Mouse (Mus musculus) kidney, embryonic 16.5 days (tissue): ENCODE data around the gene Arr3. TPM values are rescaled to one million over a fixed set of nuclear protein-coding genes. Genes with fewer than 3 reads are reported as not detected.

Experiments used
- ATAC-seq: fragments of 200-750 bp; cut with Nextera tagmentation; 2 replicates; pipeline ENCODE4 v1.8.0; 2017; ENCODE audit warnings: moderate TSS enrichment; ENCODE audit not compliant: low FRiP score, low TSS enrichment
- H3K27ac ChIP-seq: fragments of 300-500 bp; sonication (generic); 2 replicates; pipeline ENCODE4 v1.5.1; 2014; ENCODE audit warnings: low read length
- H3K27me3 ChIP-seq: fragments of 300-500 bp; sonication (generic); 2 replicates; pipeline ENCODE4 v1.6.1; 2014; ENCODE audit warnings: low read length, control low read depth, mixed read lengths; ENCODE audit not compliant: insufficient read depth
- H3K36me3 ChIP-seq: fragments of 300-500 bp; sonication (generic); 2 replicates; pipeline ENCODE4 v1.6.1; 2014; ENCODE audit warnings: low read length, control low read depth, mixed read lengths; ENCODE audit not compliant: insufficient read depth
- H3K4me1 ChIP-seq: fragments of 300-500 bp; sonication (generic); 2 replicates; pipeline ENCODE4 v1.6.1; 2014; ENCODE audit warnings: low read length, control low read depth, mixed read lengths; ENCODE audit not compliant: insufficient read depth
- H3K4me2 ChIP-seq: fragments of 300-500 bp; sonication (generic); replicated peaks from 2 replicates; pipeline ENCODE4 v1.6.1; 2014; ENCODE audit warnings: low read depth, low read length
- H3K4me3 ChIP-seq: fragments of 300-500 bp; sonication (generic); 2 replicates; pipeline ENCODE4 v1.5.1; 2014; ENCODE audit warnings: mild to moderate bottlenecking, low read length
- H3K9ac ChIP-seq: fragments of 300-500 bp; sonication (generic); replicated peaks from 2 replicates; pipeline ENCODE4 v1.6.1; 2014; ENCODE audit warnings: low read length
- H3K9me3 ChIP-seq: fragments of 300-500 bp; sonication (generic); 2 replicates; pipeline ENCODE4 v1.6.1; 2016; ENCODE audit warnings: low read length, control low read depth
- WGBS: fragments of 180-500 bp; shearing (Covaris S2); extraction: QIAGEN DNeasy Blood & Tissue Kit; methylation state at CpG from one replicate; pipeline ENCODE4 v1.1.7; 2014; 5-methylcytosine and 5-hydroxymethylcytosine counted together
- polyA plus RNA-seq: library from polyadenylated mRNA; unstranded; fragments of >200 nt; fragmentation: Nextera tagmentation; extraction: Ambion mirVana; gene quantifications from 2 replicates; pipeline ENCODE4 v1.2.1, GENCODE M21; 2015

Arr3 gene
- polyA plus RNA-seq, 1 experiment from 2014 or later = not detected

- Histone ChIP-seq H3K27me3 (peaks cover 3% of the 10 kb centered on the region; the same call in 1 of the 2 replicates), H3K36me3 (peaks cover 10% of the 10 kb centered on the region; the same call in 1 of the 2 replicates), H3K9ac (peak overlapping the region; percentile 69), H3K4me3 (peak overlapping the region; percentile 65), H3K9me3 (no peaks in the 10 kb centered on the region), H3K4me2 (peak overlapping the region; percentile 52), H3K27ac (no peak overlapping the region), H3K4me1 (no peaks in the 10 kb centered on the region)
- ATAC-seq = no peak
- 38% methylated on average over 7 of the region's 7 CpGs for WGBS
These were observed 19.8 kb downstream of the Arr3 start for GRCm38 (mm10) chrX:100625146-100625545.

- peak within 1 kb of the TSS; percentile 69 for H3K27ac ChIP-seq
- WGBS = 34% methylated on average over 3 of the region's 3 CpGs
- no peak for ATAC-seq
- H3K27me3 ChIP-seq = peaks cover 3% of the 10 kb centered on the region; the same call in 1 of the 2 replicates
- peak within 1 kb of the TSS; percentile 65 for H3K4me3 ChIP-seq
- H3K9me3 ChIP-seq = no peaks in the 10 kb centered on the region
- H3K4me1 ChIP-seq = no peaks in the 10 kb centered on the region
- peak within 1 kb of the TSS; percentile 69 for H3K9ac ChIP-seq
- H3K36me3 ChIP-seq = peaks cover 10% of the 10 kb centered on the region; the same call in 1 of the 2 replicates
- peak within 1 kb of the TSS; percentile 56 for H3K4me2 ChIP-seq
These were observed 20.2 kb downstream of the Arr3 start, which contains the start of gene Kif4 for GRCm38 (mm10) chrX:100625546-100625801. Gene Kif4, plus strand, starts transcription at chrX:100625737.

DNA sequence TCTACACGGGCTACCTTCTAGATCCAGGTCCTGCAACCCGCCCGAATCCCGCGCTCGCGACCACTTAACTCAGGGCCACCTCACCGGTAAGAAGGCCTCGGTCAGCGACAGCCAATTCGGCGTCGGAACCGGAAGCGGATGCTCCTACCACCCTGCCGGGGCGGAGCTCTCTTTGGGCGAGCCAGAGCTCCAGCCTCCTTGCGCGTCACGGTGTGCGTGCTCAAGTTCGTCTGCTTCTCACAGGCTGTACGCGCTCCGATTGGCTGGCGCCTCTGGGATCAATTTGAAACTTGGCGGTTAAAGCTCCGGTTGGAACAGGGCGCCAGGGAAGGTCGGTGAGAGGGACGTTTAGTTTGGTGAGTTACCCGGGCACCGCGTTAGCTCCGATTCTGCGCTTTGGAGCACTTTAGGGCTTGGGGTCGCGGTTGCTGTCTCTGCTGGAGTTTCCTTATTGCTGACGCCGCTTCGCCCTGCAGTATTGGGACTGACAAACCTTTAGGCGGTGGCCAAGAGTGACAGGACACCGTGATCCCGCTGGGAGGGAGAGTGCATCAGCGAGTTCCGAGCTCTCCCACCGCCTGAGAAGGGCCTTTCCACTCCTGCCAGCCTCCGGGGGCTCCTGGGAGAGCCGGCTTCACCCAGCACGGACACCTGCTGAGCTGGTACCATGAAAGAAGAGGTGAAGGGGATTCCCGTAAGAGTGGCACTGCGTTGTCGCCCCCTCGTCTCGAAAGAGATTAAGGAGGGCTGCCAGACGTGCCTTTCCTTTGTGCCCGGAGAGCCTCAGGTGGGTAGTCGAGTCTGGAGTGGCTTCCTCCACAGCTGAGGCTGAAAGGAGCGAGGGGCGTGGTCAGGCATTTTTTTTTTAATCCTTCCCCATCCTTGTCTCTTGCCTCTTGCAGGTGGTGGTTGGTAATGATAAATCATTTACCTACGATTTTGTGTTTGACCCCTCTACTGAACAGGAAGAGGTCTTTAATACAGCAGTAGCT lies 20.8 kb downstream of the Arr3 start, which contains the start of gene Pdzd11:
Gene Pdzd11, minus strand, starts transcription at position 767 of the 992 bp plus-strand sequence.
- WGBS = 25% methylated on average over 62 of the region's 62 CpGs
- Histone ChIP-seq H3K9ac (peak within 1 kb of the TSS; percentile 69), H3K27me3 (peaks cover 3% of the 10 kb centered on the region; the same call in 1 of the 2 replicates), H3K4me2 (peak within 1 kb of the TSS; percentile 56), H3K4me1 (no peaks in the 10 kb centered on the region), H3K9me3 (no peaks in the 10 kb centered on the region), H3K4me3 (peak within 1 kb of the TSS; percentile 65), H3K27ac (peak within 1 kb of the TSS; percentile 69), H3K36me3 (peaks cover 10% of the 10 kb centered on the region; the same call in 1 of the 2 replicates)
- peak; percentile 100 for ATAC-seq

DNA sequence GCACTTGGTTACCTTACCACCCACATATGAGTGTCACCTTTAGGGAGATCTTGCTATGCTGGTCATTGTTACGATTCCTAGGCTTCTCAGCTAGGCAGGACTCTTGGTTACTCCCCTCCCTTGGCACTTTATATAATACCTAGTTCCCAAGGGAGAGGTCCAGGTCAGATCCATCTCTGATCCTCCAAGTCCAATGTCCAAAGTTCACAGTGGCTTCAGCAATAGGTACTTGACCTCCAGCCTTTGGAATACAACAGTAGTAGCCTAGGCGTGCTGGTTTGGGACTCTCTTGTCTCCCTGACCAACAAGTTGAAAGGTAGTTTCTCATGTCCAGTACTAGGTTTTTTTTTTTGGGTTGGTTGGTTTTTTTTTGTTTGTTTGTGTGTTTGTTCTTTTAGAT lies 23.8 kb downstream of the Arr3 start:
- Histone ChIP-seq H3K27ac (no peak overlapping the region), H3K4me2 (no peak overlapping the region), H3K4me1 (no peaks in the 10 kb centered on the region), H3K9me3 (no peaks in the 10 kb centered on the region), H3K27me3 (peaks cover 3% of the 10 kb centered on the region; the same call in 1 of the 2 replicates), H3K4me3 (no peak overlapping the region), H3K36me3 (no peaks in the 10 kb centered on the region), H3K9ac (no peak overlapping the region)
- 88% methylated on average over 2 of the region's 2 CpGs for WGBS
- ATAC-seq = no peak

DNA sequence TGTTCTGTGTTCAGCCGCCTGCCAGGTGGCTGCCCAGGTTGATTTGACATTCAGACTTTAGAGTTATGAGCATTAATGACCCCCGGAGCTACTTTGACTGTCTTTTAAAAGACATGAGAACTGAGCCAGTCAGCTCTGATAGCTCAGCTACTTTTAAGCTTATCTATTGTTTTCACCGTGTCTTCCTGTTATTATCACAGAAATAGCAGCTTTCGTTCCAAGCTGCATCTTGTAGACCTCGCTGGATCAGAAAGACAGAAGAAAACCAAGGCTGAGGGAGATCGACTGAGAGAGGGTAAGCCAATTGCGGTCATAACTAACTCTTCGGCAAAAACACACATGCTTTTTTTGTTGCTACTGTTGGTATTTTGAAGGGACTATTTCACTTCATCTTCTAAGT lies 33.2 kb downstream of the Arr3 start:
- peaks cover 4% of the 10 kb centered on the region; the same call in 1 of the 2 replicates for H3K27me3 ChIP-seq
- H3K4me3 ChIP-seq = no peak overlapping the region
- no peak overlapping the region for H3K27ac ChIP-seq
- H3K4me2 ChIP-seq = no peak overlapping the region
- H3K36me3 ChIP-seq = peaks cover 23% of the 10 kb centered on the region; the same call in 1 of the 2 replicates
- no peak overlapping the region for H3K9ac ChIP-seq
- H3K4me1 ChIP-seq = no peaks in the 10 kb centered on the region
- H3K9me3 ChIP-seq = no peaks in the 10 kb centered on the region
- no peak for ATAC-seq
- 87% methylated on average over 8 of the region's 8 CpGs for WGBS

DNA sequence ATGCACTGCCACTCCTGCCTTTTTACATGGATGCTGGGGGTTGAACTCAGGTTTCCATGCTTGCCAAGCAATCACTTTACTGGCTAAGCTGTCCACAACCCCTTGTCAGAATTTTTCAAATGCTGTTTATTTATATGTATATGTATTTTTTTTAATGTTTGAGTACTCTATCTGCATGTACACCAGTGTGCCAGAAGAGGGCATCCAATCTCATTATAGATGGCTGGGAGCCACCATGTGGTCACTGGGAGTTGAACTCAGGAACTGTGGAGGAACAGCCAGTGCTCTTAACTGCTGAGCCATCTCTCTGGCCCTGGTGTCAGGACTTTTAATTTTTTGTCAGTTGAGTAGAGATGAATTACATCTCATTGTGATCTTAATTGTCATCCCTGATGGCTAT lies 47.6 kb downstream of the Arr3 start:
- Histone ChIP-seq H3K27me3 (peaks cover 5% of the 10 kb centered on the region; the same call in 1 of the 2 replicates), H3K4me3 (no peak overlapping the region), H3K36me3 (no peaks in the 10 kb centered on the region), H3K27ac (no peak overlapping the region), H3K9me3 (no peaks in the 10 kb centered on the region), H3K4me1 (no peaks in the 10 kb centered on the region), H3K4me2 (no peak overlapping the region), H3K9ac (no peak overlapping the region)
- ATAC-seq = no peak

DNA sequence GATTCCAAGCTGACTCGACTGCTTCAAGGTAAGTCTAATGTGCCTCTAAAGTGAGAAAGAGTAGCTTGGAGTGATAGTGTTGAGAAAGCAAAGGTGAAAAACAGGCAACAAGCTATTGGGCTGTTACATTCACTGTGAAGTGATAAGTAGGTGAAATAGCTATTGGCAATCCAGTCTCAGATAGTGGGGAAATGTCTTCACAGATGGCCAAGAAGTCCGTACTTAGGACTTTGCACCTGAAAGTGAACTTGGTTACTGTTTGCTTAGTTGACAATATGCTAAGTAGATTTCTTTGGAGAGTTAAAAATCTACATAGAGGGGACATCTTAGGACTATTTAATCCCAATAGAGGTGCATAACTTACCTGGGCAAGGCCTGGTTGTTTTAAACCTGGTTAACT lies 59.5 kb downstream of the Arr3 start:
- Histone ChIP-seq H3K36me3 (0 out of 2 replicates have a peak, but pooled peaks cover 2% of the 10 kb centered on the region), H3K27me3 (peaks cover 3% of the 10 kb centered on the region; the same call in 1 of the 2 replicates), H3K4me1 (no peaks in the 10 kb centered on the region), H3K9ac (no peak overlapping the region), H3K4me3 (no peak overlapping the region), H3K27ac (no peak overlapping the region), H3K9me3 (no peaks in the 10 kb centered on the region), H3K4me2 (no peak overlapping the region)
- 91% methylated on average over 2 of the region's 2 CpGs for WGBS
- ATAC-seq = no peak

Other genes with a start within 250 kb of the Arr3 start
- gene Otud6a, start 176.5 kb upstream of the Arr3 start, polyA plus RNA-seq = not detected in 2 replicates
- gene Awat2, start 162.8 kb upstream of the Arr3 start, polyA plus RNA-seq = 0.54 and 0.71 TPM in 2 replicates
- gene Igbp1, start 111.2 kb upstream of the Arr3 start, polyA plus RNA-seq = 41.5 and 45.0 TPM in 2 replicates
- not detected in 2 replicates for gene Dgat2l6, start 80.7 kb upstream of the Arr3 start, polyA plus RNA-seq
- not detected in 2 replicates for gene Awat1, start 33.2 kb upstream of the Arr3 start, polyA plus RNA-seq
- not detected in 2 replicates for gene P2ry4, start 10.6 kb upstream of the Arr3 start, polyA plus RNA-seq
- gene Kif4, start 20.2 kb downstream of the Arr3 start, polyA plus RNA-seq = 30.5 and 32.0 TPM in 2 replicates
- 106 and 115 TPM in 2 replicates for gene Pdzd11, start 21.1 kb downstream of the Arr3 start, polyA plus RNA-seq
- 2.0 and 2.3 TPM in 2 replicates for gene Gdpd2, start 124.4 kb downstream of the Arr3 start, polyA plus RNA-seq
- 6.7 and 9.1 TPM in 2 replicates for gene Dlg3, start 162.2 kb downstream of the Arr3 start, polyA plus RNA-seq